Mouse (Mus musculus) adrenal gland, adult 2 months (tissue): ENCODE measurements around the gene Vmn2r79. TPM values are rescaled to one million over a fixed set of nuclear protein-coding genes. Genes with fewer than 3 reads are reported as not detected.
A peak's percentile ranks its signal among the peaks of the same experiment; 100 is the strongest.
"Not testable (repeated sequence)": the region's sequence is repeated elsewhere in the genome, so short reads cannot be mapped to it uniquely, and the experiment has no call there.

Experiments used
- DNase-seq: peaks from one replicate; pipeline ENCODE4 v3.0.0; 2021
- long read RNA-seq: library from polyadenylated mRNA; stranded (forward); transcript quantifications from one replicate; pipeline ENCODE4 v2.0.0, GENCODE M21; 2021
- polyA plus RNA-seq: library from polyadenylated mRNA; depleted of rRNA; stranded (reverse); fragments of >200 nt; gene quantifications from 2 replicates; pipeline ENCODE4 v1.2.3, GENCODE M21; 2012; rRNA removed
- total RNA-seq, 2 experiments: library from RNA; stranded (reverse); gene quantifications; 2 replicates each; pipeline ENCODE4 v1.2.3; 2021

Gene Vmn2r79
- total RNA-seq (not detected), polyA plus RNA-seq (0.01 TPM in 1 of 2 replicates, not detected in the other)
- long read RNA-seq: 0 reads

GRCm38 (mm10) chr7:86995815-86996214 is at the start of gene Vmn2r79:
Gene Vmn2r79, plus strand, starts transcription at chr7:86996115.
- DNase-seq: not testable (repeated sequence)

- no peak for DNase-seq
These were observed 1.2 kb upstream of the Vmn2r79 start for GRCm38 (mm10) chr7:86994700-86995099.

- not testable (repeated sequence) for DNase-seq
These were observed 30.6 kb downstream of the Vmn2r79 start for GRCm38 (mm10) chr7:87026486-87026885.

GRCm38 (mm10) chr7:87063576-87063975 is 67.7 kb downstream of the Vmn2r79 start:
- peak; percentile 3 for DNase-seq

Other genes starting within 250 kb of the Vmn2r79 start
- under 1 TPM; 0.72 to 0.97 TPM for gene Folh1, start 220.2 kb upstream of the Vmn2r79 start, total RNA-seq
- 0.03 and 0.36 TPM in 2 replicates for gene Folh1, start 220.2 kb upstream of the Vmn2r79 start, polyA plus RNA-seq
- not detected for gene Vmn2r77, start 201.1 kb upstream of the Vmn2r79 start, total RNA-seq
- gene Vmn2r77, start 201.1 kb upstream of the Vmn2r79 start, polyA plus RNA-seq: not detected in 2 replicates
- not detected for gene Vmn2r78, start 81.0 kb upstream of the Vmn2r79 start, total RNA-seq
- gene Vmn2r78, start 81.0 kb upstream of the Vmn2r79 start, polyA plus RNA-seq: not detected in 2 replicates
- 1 to 10 TPM in 1 of 2 experiments, under 1 TPM in 1; 0.86 to 2.2 TPM for gene Nox4, start 250.0 kb downstream of the Vmn2r79 start, total RNA-seq
- gene Nox4, start 250.0 kb downstream of the Vmn2r79 start, polyA plus RNA-seq: 3.8 and 5.5 TPM in 2 replicates